Mouse (Mus musculus) lung, embryonic 14.5 days (tissue): ENCODE data around the gene Ncoa1. TPM values are rescaled to one million over a fixed set of nuclear protein-coding genes. Genes with fewer than 3 reads are reported as not detected.

Experiments
- ATAC-seq: fragments of 200-750 bp; cut with Nextera tagmentation; 2 replicates; pipeline ENCODE4 v1.8.0; 2017; ENCODE audit warnings: mild to moderate bottlenecking, moderate TSS enrichment, moderate library complexity; ENCODE audit not compliant: insufficient read depth
- DNase-seq: peaks from one replicate; pipeline ENCODE4 v3.0.0-alpha.2; 2015
- H3K27ac ChIP-seq: fragments of 300-500 bp; sonication (generic); 2 replicates; pipeline ENCODE4 v1.5.1; 2014; ENCODE audit warnings: low read depth, mild to moderate bottlenecking, moderate library complexity
- H3K27me3 ChIP-seq: fragments of 300-500 bp; sonication (generic); 2 replicates; pipeline ENCODE4 v1.6.1; 2014; ENCODE audit warnings: low read length, control low read depth; ENCODE audit not compliant: insufficient read depth
- H3K36me3 ChIP-seq: fragments of 300-500 bp; sonication (generic); 2 replicates; pipeline ENCODE4 v1.6.1; 2014; ENCODE audit warnings: control low read depth; ENCODE audit not compliant: insufficient read depth
- H3K4me1 ChIP-seq: fragments of 300-500 bp; sonication (generic); 2 replicates; pipeline ENCODE4 v1.6.1; 2014; ENCODE audit warnings: antibody characterized with exemption, control low read depth; ENCODE audit not compliant: insufficient read depth
- H3K4me2 ChIP-seq: fragments of 300-500 bp; sonication (generic); 2 replicates; pipeline ENCODE4 v1.6.1; 2014; ENCODE audit warnings: mild to moderate bottlenecking
- H3K4me3 ChIP-seq: fragments of 300-500 bp; sonication (generic); 2 replicates; pipeline ENCODE4 v1.5.1; 2014; ENCODE audit warnings: low read depth, low read length
- H3K9ac ChIP-seq: fragments of 300-500 bp; sonication (generic); 2 replicates; pipeline ENCODE4 v1.6.1; 2014
- H3K9me3 ChIP-seq: fragments of 300-500 bp; sonication (generic); 2 replicates; pipeline ENCODE4 v1.6.1; 2016; ENCODE audit warnings: low read depth, low read length, control low read depth
- CTCF ChIP-seq: IDR thresholded peaks from 2 replicates; pipeline ENCODE4 v1.5.1; 2016; ENCODE audit warnings: antibody characterized with exemption, low read depth
- WGBS: fragments of 180-500 bp; shearing (Covaris S2); extraction: QIAGEN DNeasy Blood & Tissue Kit; methylation state at CpG from one replicate; pipeline ENCODE4 v1.1.7; 2014; 5-methylcytosine and 5-hydroxymethylcytosine counted together
- polyA plus RNA-seq: library from polyadenylated mRNA; unstranded; fragments of >200 nt; fragmentation: Nextera tagmentation; extraction: Ambion mirVana; gene quantifications from 2 replicates; pipeline ENCODE4 v1.2.1, GENCODE M21; 2014

The Ncoa1 gene
- polyA plus RNA-seq, 1 experiment from 2014 or later: 13.1 TPM

GRCm38 (mm10) chr12:4212908-4213307 lies 264.1 kb downstream of the Ncoa1 start:
- DNase-seq (no peak), ATAC-seq (no peak; the same call in 1 of the 2 replicates)
- H3K4me2 ChIP-seq: no peak overlapping the region
- no peak for TF ChIP-seq CTCF
- H3K36me3 ChIP-seq: peaks cover 86% of the 10 kb centered on the region
- WGBS: 69% methylated on average over 8 of the region's 8 CpGs
- H3K4me3 ChIP-seq: no peak overlapping the region
- no peak overlapping the region for H3K27ac ChIP-seq
- H3K9ac ChIP-seq: no peak overlapping the region
- no peaks in the 10 kb centered on the region for H3K27me3 ChIP-seq
- H3K9me3 ChIP-seq: no peaks in the 10 kb centered on the region
- H3K4me1 ChIP-seq: no peaks in the 10 kb centered on the region

DNA sequence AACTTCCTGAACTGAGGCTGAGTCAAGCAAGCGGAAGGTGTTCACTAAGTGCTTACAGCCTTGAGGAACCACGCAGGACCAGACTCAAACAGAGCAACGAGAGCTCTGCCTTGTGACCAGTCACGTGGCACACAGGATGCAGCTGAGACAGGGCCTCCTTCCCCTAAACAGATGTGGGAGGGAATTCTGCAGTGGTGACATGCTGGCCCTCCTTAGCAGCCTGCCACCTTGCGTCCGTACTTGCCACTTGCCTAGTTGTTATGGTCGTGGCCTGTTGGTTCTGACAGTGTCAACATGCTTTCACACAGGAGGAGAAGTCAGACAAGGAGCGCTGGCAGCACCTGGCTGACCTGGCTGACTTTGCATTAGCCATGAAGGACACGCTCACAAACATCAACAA lies 265.8 kb downstream of the Ncoa1 start:
- Histone ChIP-seq H3K36me3 (peaks cover 85% of the 10 kb centered on the region), H3K27me3 (no peaks in the 10 kb centered on the region), H3K9ac (no peak overlapping the region), H3K4me3 (no peak overlapping the region), H3K4me1 (no peaks in the 10 kb centered on the region), H3K27ac (no peak overlapping the region), H3K9me3 (no peaks in the 10 kb centered on the region), H3K4me2 (no peak overlapping the region)
- no peak for ATAC-seq
- no peak for TF ChIP-seq CTCF
- no peak for DNase-seq
- 82% methylated on average over 9 of the region's 9 CpGs for WGBS

DNA sequence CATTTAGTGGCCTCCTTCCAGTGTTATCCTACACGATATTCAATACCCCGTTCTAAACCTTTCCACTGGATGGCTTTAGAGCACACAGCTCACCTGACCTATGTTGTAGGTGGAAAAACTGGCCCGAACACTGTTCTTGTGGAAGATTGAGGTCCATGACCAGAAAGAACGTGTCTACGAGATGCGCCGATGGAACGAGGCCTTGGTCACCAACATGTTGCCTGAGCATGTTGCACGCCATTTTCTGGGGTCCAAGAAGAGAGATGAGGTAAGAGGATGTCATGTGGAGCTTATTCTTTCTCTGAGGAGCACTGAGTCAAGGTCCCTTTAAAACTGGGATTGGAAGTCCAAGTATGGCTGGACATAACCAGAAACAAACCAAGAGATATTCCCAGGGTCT lies 267.8 kb downstream of the Ncoa1 start:
- WGBS: 92% methylated on average over 9 of the region's 9 CpGs
- H3K4me1 ChIP-seq: no peaks in the 10 kb centered on the region
- DNase-seq (no peak), ATAC-seq (no peak; the same call in 1 of the 2 replicates)
- H3K4me2 ChIP-seq: no peak overlapping the region
- no peak overlapping the region for H3K27ac ChIP-seq
- no peaks in the 10 kb centered on the region for H3K27me3 ChIP-seq
- no peak overlapping the region for H3K4me3 ChIP-seq
- H3K9ac ChIP-seq: no peak overlapping the region
- peaks cover 83% of the 10 kb centered on the region for H3K36me3 ChIP-seq
- no peak for TF ChIP-seq CTCF
- H3K9me3 ChIP-seq: no peaks in the 10 kb centered on the region

GRCm38 (mm10) chr12:4208405-4209133 lies 268.4 kb downstream of the Ncoa1 start:
- Histone ChIP-seq H3K27ac (no peak overlapping the region), H3K4me1 (no peaks in the 10 kb centered on the region), H3K4me3 (no peak overlapping the region), H3K27me3 (no peaks in the 10 kb centered on the region), H3K36me3 (peaks cover 76% of the 10 kb centered on the region), H3K9ac (no peak overlapping the region), H3K4me2 (no peak overlapping the region), H3K9me3 (no peaks in the 10 kb centered on the region)
- peak; percentile 73 for TF ChIP-seq CTCF
- ATAC-seq (peak; percentile 47), DNase-seq (peak; percentile 79)
- WGBS: 82% methylated on average over 15 of the region's 15 CpGs

- TF ChIP-seq CTCF: no peak
- ATAC-seq (no peak), DNase-seq (no peak)
- no peak overlapping the region for H3K4me2 ChIP-seq
- no peak overlapping the region for H3K9ac ChIP-seq
- H3K27ac ChIP-seq: no peak overlapping the region
- no peaks in the 10 kb centered on the region for H3K9me3 ChIP-seq
- WGBS: 91% methylated on average over 11 of the region's 11 CpGs
- no peak overlapping the region for H3K4me3 ChIP-seq
- H3K27me3 ChIP-seq: no peaks in the 10 kb centered on the region
- H3K4me1 ChIP-seq: no peaks in the 10 kb centered on the region
- H3K36me3 ChIP-seq: peaks cover 70% of the 10 kb centered on the region
These were observed 270.9 kb downstream of the Ncoa1 start for GRCm38 (mm10) chr12:4206106-4206505.

- peaks cover 56% of the 10 kb centered on the region for H3K36me3 ChIP-seq
- WGBS: 79% methylated on average over 4 of the region's 4 CpGs
- no peak overlapping the region for H3K9ac ChIP-seq
- no peak overlapping the region for H3K4me2 ChIP-seq
- H3K9me3 ChIP-seq: no peaks in the 10 kb centered on the region
- no peak for TF ChIP-seq CTCF
- no peak overlapping the region for H3K4me3 ChIP-seq
- H3K4me1 ChIP-seq: no peaks in the 10 kb centered on the region
- no peak overlapping the region for H3K27ac ChIP-seq
- H3K27me3 ChIP-seq: no peaks in the 10 kb centered on the region
- DNase-seq: no peak
- no peak for ATAC-seq
These were observed 274.8 kb downstream of the Ncoa1 start for GRCm38 (mm10) chr12:4202206-4202605.

- H3K27ac ChIP-seq: no peak overlapping the region
- peaks cover 54% of the 10 kb centered on the region for H3K36me3 ChIP-seq
- TF ChIP-seq CTCF: no peak
- DNase-seq: no peak
- no peak overlapping the region for H3K4me2 ChIP-seq
- no peaks in the 10 kb centered on the region for H3K9me3 ChIP-seq
- 91% methylated on average over 13 of the region's 13 CpGs for WGBS
- no peak for ATAC-seq
- H3K9ac ChIP-seq: no peak overlapping the region
- H3K27me3 ChIP-seq: no peaks in the 10 kb centered on the region
- H3K4me1 ChIP-seq: no peaks in the 10 kb centered on the region
- H3K4me3 ChIP-seq: no peak overlapping the region
These were observed 275.4 kb downstream of the Ncoa1 start for GRCm38 (mm10) chr12:4201454-4202200.
